Mouse (Mus musculus): ENCODE measurements around the gene Podxl.

The Podxl gene

DNA sequence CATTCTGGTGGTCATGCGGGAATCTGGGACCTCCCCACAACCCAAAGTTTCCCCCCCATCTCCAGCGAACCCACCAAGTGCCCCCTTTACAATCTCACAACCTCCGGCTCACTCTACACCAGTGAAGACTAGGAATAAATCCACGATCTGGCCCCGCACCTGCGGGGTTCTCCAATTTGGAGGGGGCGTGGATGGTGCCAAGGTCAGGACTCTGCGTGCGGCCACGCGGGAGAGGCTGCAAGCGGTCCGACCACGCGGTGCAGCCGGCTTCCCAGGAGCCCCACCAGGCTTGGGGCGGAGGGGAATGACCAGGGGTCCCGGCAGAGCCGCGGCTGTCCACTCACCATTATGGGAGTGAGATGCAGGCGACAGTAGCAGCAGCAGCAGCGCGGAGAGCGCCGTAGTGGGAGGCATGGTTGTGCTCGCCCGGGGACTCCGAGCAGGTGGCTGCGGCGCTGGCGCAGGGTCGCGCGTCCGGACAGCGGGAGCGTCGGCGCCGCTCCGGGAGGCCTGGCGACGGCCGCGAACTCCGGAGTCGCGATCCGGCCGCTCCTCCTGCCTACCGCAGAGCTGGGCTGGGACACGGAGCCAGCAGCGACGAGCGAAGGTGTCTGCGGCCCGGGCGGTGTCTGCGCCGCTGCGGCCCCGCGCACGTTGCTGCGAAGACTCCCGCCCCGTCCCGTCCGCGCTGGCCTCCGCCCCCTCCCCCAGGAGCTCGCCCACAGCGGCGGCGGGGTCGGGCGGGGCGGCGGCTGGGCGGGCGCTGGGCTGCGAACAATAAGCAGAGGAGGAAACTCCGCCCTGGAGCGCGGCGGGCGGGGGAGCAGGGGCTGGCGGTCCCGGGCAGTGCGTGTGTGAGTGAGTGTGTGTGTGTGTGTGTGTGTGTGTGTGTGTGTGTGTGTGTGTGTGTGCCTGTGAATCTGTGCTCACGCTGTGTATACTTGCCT lies at the start of gene Podxl:
Gene Podxl (minus strand): TSS at position 747 of the 947 bp plus-strand sequence.
- peak; percentile 14 to 46 for DNase-seq (ENCODE audit: low spot score in 2 of 2)

DNA sequence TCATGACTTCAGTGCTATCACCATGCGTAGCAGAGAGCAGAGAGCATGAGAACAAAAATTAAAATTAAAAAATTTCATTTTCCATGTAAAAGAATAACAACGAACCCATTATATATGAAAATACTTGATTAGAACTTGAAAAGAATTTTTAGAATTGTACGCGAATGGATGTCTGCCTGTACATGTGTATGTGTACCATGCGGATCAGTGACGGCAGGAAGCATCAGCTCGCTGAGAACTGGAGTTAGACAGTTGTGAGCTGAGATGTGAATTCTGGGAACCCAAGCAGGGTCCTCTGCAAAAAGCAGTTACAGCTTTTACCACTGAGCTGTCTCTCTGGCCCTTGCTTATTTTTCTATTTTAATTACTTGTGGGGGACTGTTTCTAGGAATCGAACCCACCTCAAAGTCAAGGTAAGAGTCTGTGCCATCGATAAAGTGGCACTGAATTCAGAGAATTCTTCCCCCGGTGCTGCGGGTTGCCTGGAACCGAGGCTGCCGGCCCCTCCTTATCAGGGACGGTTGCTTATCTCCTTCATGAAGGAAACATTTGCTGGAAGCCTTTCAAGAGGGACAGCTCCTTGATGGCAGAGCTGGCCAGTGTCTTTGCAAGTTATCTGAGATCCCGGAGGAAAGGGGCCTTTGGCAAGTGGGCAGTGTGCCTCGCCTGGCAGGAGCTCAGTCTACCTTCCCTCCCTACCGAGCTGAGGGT lies 48.9 kb upstream of the Podxl start:
- no peak for DNase-seq (ENCODE audit: low spot score in 2 of 2)

DNA sequence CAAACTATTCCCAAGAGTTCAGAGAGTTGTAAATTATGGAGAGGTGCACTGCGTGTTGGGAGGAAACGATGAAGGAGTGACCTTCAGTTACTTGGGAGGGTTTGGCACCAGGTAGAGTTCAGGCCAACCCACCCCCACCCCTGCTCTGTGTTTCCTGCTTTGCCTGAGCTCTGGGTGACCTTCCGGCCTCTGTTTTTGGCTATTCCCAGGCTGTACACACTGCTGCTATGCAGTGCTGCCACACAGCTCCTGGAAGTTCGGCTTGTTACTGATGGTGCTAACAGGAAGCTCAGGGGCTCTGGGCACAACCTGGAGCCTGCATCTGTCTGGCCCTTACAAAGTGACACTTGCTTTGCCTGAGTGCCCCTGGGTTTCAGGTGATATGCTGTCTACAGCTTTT lies 42.6 kb upstream of the Podxl start:
- no peak for DNase-seq (ENCODE audit: low spot score in 2 of 2)

DNA sequence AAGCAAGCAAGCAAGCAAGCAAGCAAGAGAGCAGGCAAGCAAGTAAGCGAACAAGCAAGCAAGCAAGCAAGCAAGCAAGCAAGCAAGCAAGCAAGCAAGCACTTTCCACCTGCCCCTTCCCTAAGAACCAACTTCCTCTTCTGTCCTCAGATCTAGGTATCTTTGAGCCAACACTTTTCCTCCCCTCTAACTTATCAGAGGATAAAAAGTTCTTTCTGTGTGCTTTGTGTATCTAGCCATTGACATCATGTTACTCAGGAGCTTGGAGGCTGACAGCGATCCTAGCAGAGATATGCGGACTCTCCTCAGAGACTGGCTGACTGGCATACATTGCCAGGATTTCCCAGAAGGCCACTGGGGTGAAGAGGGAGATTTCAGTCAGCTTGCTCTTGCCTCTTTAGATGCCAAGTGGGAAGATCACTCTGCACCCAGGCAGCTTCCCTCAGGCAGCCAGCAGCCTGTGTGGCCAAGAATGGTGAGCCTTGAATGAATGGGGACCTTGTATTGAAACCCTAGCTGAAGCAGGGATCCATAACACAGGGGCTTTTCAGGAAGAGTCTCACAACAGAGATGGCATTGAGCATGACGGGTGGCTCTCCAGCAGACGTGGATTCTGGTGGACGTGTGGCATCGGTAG lies 41.0 kb upstream of the Podxl start:
- DNase-seq (ENCODE audit: low spot score in 2 of 2), result no peak

DNA sequence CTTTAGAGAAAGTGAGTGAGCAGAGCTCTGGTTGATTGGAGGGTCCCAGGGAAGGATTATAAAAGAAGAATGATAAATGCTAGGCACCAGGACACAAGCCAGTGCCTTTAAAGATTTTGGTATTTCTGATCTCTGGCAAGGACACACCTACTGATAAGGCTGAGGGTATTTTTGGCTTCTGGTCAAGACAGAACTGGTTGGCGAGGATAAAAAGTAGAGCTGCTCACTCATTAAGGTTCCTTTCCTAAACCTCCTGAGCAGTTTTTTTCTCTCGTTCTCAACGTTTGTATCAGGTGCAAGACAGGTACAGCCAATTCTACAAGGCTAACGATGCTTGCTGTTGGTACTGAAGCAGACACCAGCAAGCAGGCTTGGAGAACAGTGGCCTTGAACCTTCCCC lies 38.7 kb upstream of the Podxl start:
- DNase-seq (ENCODE audit: low spot score in 2 of 2), result no peak

DNA sequence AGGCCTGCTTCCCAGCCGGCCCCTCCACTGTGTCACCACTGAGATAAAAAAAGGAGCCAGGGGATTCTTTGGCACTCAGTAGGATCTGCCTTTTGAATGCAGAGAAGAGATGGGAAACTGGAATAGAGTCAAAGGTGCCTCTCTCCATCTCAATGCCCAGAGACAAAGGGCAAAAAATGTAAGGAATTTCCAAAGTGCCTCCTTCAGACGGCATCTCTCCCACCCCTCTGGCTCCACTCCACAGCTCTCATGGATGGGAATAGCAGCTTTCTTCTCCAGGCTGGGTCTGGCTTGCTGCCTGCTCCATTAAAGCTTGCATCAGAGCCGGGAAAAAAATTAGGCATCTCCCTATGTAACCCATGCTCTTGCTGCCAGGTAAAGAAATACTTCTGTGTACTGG lies 37.4 kb upstream of the Podxl start:
- DNase-seq (ENCODE audit: low spot score in 2 of 2), result no peak

DNA sequence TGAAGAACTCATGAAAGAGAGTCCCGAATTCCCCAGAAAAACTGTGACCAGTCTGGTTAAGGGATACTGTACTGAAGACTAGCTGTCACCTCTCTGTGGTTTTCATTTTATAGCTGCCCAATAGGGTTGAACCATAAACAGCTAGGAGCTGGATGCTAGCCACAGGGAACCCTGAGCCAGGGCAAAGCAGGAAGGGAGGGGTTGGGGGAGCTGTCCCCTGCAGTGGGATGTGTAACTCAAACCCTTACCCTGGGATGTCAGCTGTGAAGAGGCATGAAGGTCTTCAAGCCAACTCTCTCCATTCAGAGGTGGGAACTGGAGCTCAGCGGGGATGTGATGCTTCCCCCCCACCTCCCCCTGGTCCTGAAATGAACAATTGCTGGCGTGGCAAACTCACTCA lies 36.1 kb upstream of the Podxl start:
- no peak for DNase-seq (ENCODE audit: low spot score in 2 of 2)

DNA sequence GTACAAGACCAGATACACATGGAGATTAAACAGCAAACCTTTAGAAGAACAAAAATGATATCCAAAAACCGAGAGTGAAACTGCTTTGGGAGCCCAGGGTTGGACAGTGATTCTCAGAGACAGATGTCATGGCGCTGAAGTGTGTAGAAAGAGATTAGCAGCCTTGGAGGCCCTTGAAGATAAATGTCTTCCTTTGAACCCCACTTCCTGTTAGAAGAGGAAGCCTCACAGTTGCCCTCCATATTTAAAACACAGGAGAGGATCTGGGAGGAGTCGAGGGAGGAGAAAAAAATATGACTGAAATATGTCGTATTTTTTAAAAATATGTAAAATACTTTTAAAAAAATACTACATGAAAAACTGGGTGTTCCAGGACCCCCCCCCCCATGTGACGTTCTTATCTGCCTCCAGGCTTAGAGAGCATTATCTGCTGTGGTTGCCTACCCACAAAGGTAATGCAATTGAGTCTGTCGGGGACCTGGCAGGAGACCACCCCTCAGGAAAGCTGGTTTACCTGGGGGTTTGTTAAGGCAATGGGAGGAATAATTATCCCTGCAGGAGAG lies 34.6 kb upstream of the Podxl start:
- no peak for DNase-seq (ENCODE audit: low spot score in 2 of 2)

DNA sequence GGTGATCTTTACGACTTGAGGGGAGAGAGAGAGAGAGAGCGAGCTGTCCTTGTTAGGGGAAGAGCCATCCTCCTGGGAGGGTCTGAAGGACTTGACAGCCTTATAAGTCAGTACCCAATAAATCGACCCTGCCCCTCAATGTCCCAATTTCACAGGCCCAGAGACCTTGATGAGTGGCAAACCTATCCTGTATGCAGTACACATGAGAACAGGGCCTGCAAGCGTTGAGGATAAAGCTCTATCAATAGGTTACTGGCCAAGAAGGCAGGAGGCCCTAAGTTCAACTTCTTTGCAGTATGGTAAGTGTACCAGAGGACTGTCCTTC lies 33.3 kb upstream of the Podxl start:
- no peak for DNase-seq (ENCODE audit: low spot score in 2 of 2)

DNA sequence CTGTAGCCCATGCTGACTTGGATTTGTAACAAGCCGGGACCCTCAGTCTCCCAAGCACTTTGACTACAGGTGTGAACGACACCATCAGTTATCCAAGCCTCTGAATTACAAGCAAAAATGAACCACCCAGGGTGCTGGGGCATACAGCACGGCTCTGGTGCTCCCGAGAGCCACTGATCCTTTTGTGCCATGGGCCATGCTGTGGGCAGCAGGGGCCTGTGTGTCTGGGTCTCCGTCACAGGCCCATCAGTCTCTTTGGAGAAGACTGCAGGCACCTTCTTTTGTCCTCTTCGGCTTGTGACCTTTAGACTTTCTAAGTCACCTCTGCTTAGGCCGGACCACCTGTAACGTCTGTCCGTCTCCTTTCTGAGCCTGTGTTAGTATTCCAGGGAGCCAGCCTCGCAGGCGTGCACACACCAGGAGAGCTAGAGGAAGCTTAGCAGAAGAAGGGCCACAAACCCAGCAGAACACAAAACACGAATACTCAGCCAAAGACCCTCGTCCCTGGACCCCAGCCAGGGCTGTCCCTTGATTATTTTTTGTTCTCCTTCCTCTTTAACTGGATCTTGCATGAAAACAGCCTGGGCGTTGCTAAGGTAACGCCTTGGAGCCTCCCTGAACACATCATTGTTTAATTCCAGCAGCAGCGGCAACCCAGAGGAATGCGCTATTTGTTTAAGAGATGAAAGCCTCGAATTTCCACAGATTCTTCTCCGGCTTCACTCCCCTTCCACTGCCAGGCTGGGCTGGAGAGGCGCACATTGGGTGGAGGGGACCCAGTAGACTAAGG lies 32.8 kb upstream of the Podxl start:
- DNase-seq (ENCODE audit: low spot score in 2 of 2), result no peak

DNA sequence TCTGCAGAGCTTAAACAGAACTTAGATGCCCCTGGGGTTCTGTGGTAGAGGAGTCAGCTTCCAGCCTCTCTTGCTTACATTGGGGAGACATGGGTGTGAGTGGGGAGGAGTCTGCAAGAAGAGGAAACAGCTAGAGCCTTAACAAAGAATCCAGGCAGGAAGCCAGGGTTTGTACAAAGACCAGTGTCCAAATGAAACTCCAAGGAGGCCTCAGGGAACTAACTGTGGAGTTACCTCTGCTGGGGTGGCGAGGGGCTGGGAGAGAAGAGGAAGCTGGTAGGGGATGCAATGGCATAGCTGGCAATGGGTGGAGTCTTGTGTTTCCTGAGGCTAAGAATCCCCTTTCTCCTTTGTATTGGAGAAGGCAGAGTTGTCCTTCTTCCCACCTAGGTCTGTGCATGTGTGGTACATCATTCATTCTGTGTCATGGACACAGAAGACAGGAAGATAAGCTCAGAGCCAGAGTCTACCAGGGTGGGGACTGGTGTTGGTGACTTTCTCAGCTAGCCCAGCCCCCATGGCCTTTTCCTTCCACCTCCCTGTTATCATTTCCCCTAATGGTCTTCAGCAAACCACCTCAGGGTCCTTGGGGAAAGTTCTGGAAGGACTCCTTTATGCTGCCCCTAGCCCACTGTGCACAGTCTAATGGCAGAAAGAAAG lies 28.9 kb upstream of the Podxl start:
- DNase-seq (ENCODE audit: low spot score in 2 of 2), result no peak

DNA sequence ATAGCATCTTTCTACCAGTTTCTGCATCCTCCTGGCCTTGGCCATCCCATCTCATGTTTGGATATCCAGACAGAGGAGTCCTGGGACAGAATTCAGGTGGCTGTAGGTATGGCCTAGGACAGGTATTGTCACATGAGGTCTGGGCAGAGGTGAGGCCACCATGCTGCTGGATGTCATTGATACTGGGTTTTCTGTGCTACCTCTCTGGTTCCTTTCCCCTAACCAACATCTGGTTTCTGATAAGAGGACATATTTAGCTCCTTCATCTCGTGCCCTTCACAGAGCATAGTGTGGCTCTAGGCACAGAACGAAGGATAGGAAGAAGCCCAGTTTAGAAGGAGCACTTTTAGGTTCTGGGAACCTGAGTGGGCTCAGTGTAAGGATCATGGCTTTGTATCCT lies 28.3 kb upstream of the Podxl start:
- no peak for DNase-seq (ENCODE audit: low spot score in 2 of 2)

DNA sequence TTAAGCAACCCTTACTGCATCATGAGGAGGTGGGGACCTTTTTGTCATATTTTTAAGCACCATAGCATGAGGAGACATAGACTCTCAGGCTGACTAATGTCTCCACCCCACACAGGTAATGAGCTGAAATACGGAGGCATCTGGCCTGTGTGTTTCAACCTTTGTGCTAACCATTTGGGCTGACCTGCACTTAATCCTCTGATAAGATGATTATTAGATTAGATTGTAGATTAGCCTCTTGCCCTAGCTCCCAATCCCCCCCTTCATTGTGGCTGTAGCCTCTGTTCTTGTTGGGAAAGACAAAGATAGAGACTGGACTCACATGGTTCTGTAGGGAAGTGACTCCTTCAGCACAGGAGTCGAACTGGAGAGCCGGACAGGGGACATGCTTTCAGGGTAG lies 27.9 kb upstream of the Podxl start:
- DNase-seq (ENCODE audit: low spot score in 2 of 2), result no peak

DNA sequence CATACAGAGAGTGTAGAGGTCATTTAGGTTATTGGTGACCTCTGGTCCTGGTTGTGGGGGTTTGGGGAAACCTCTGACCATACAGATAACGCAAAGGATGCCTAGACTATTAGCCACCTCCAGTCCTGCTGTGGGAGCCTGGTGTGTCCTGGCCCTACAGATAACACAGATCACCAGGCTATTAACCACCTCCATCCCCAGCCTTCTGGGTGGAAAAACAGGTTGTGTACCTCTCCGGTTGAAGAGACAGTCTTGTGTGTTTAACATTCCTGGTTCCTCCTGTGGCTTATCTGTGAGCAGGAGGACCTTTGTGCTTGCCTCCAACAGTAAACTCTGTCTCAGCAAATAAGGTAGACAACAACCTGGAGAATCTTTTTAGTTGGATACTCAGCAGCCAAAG lies 27.0 kb upstream of the Podxl start:
- DNase-seq (ENCODE audit: low spot score in 2 of 2), result no peak

DNA sequence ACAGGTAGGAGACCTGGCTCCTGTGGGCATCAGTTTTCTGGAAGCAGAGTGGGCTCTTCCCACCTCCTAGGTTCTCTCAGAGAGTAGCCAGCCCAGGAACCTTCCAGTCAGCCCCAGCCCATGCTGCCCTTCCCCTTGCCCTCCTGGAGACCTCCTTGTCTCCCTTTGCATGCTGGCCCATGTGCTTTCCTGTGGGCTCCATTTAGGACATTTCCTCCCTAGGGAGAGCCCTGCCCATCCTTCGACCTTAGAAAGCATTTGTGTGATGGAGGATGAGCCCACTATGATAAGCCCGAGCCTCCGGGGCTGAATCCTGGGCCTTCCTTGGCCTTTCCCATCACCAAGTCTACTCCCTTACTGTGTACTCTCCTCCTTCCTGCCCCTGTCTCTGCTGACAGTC lies 25.5 kb upstream of the Podxl start:
- no peak for DNase-seq (ENCODE audit: low spot score in 2 of 2)

DNA sequence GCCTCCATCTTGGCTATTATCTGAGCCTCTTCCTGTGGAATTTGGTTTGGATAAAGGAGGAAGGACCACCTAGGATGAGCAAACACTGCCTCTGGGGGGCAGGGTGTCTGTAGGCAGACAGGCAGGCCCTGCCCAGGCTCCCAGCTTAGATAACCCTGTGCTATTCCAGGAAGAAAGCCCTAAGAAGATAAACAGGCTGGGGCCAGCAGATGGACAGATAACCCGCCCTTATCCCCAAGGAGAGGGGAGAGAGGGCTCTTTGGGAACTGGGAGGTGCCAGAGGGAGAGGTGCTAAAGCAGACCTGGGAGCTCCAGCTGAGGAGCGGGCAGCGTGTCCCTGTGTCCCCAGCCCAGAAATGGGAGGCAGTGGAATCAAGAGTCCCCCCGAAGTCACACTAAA lies 23.9 kb upstream of the Podxl start:
- DNase-seq (ENCODE audit: low spot score in 2 of 2), result no peak

DNA sequence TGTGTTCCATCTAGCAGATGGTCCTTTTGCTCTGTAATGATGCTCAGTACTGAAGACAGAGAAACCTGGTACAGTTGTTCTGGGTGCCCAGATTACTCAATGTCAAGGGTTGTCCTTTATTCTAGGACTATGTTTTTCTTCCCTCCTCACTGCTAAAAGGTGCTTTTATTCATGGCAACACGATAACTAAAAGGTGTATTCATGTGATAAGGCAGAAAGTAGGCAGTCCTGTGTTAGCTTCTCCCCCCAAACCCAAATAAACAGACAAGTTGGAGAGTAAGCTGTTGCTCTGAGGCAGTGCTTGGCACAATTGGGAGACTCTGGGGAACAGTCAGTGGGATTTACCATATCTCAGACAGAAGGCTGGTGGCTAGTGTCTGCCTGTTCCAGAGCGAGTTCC lies 22.3 kb upstream of the Podxl start:
- no peak for DNase-seq (ENCODE audit: low spot score in 2 of 2)

DNA sequence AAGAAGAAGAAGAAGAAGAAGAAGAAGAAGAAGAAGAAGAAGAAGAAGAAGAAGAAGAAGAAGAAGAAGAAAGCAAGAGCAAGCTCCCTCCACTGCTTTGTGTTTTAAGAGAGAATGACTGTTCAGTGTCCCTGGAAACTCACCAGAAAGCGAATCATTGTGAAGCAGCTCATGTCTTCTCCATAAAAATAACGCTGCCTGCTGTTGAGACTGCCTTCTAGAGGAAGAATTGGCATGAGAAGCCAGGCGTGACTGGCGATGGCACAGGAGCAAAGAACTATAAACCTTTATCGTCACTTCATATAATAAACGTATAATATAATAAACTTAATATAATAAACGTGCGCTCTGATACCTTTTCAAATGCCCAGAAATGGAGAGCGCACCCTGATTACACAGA lies 12.4 kb upstream of the Podxl start:
- no peak for DNase-seq (ENCODE audit: low spot score in 2 of 2)

DNA sequence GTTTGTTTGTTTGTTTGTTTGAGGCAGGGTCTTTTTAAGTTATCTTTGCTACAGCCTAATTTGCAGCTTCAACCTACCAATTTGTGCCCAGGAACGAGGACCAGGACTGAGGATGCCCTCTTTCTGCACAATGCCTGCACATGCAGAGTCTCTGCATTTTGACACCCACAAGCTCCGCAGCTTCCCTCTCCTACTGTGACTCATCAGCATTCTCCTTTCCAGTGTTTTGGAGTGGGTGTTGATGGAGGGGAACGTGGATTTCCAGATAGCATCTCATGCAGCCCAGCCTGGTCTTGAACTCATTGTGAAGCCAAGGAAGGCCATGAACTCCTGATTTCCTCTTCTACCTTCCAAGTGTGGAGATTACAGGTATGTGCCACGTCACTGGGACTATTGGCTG lies 11.3 kb upstream of the Podxl start:
- DNase-seq (ENCODE audit: low spot score in 2 of 2), result no peak

DNA sequence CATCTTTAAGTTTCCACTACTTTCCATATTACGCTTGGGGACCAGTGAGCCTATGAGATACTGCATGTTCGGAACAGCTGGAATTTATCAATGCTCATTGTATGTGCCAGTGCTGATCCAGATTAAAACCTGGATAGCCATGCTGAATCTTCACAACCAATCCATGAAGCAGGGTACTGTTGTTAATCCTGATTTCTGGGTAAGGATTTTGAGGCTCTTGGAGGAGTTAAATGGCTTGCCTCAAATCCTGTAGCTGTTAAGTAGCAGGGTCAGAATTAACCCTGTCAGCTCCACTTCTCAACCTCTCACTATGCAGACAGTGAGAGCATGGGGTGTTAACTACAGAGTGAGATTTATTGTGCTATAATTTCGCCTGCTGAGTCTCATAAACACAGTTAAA lies 7.7 kb upstream of the Podxl start:
- DNase-seq (ENCODE audit: low spot score in 2 of 2), result no peak

DNA sequence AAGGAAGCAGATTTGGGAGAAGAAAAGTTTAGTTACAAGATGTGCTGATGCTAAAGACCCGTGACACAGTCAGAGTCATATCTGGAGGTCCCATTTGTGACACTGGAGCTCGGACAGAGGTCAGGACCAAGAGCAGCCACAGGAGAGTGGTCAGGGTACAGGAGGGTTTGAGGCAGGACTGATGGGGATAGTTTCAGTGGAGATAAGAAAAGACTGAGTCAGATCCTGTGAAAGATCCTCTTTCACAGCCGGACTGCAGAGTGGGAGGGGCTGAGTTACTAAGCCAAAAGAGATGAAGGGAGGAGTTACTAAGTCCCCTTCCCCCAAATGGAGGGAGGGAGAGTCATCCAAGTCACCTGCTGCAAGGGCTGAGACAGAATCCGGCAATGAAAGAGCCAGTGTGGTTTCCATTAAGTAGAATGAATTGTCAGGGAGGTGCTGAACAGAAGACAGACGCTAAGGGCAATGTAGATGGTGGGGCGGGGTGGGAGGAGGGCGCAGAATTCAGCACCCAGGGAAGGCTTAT lies 4.4 kb upstream of the Podxl start:
- no peak for DNase-seq (ENCODE audit: low spot score in 2 of 2)
